Mouse (Mus musculus) left cerebral cortex, postnatal 25 days (tissue): ENCODE measurements around the gene Gskip. TPM values are rescaled to one million over a fixed set of nuclear protein-coding genes. Genes with fewer than 3 reads are reported as not detected.

Experiments used
- DNase-seq, 2 experiments: peaks; one replicate each; pipeline ENCODE4 v3.0.0; 2022; ENCODE audit warnings: low spot score in 2 of 2, mixed read lengths in 1 of 2
- intact Hi-C: fragments of 180-260 bp; cut with DNase I; formaldehyde crosslinking; loops from one replicate; pipeline ENCODE4 v1.15.1; 2025
- total RNA-seq, 2 experiments: library from RNA; stranded (reverse); gene quantifications; 2 replicates each; pipeline ENCODE4 v1.2.3; 2021

Gene Gskip
- 10 to 100 TPM; 23.6 to 25.7 TPM for total RNA-seq

DNA sequence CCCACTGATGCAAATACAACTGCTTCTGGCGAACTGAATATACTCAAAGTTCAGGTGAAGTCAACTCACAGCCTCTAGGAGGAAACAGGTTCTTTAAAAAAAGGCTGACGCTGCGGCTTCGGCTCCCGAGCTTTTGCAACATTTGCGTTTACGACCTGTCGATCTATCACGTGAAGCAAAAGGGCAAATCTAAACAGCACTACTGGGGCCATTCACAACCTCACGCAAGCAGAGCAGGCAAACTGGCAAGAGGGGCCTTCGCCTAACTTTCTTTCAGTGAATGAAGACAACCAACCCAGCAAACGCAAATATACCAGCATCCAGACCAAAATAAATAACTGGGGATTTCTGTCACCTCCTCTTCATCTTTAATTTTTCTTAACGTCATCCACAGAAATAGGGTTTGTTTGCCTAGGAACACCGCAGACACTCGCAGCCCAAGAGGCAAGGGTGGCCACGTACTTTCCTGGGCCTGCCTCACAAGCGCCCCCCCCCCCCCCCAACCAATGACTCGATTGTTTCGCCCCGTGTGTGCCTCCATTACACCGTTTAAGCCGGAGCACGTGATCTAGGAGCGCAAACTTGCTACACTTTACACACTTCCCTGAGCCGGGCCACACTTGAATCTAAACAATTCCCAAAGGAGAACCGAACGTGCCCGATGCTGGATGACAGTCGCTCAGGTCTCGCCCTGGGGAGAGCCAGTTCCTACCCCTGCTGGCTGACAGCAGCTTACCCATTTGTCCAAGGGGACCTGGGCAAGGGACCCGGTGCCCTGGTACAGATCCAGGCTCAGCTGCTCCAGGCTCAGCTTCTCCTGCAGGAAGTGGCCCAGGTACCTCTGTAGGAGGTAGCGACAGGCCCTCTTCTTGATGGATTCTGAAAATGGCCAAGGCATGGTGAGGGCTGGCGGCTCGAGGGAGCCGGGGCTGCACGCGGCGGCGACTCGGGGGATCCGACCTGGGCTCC, at the start of gene Gskip:
Gskip (plus strand) TSS at position 897 of the 969 bp plus-strand sequence.
- peak; percentile 24 to 31 for DNase-seq
- intact Hi-C loops: no loop called here

DNA sequence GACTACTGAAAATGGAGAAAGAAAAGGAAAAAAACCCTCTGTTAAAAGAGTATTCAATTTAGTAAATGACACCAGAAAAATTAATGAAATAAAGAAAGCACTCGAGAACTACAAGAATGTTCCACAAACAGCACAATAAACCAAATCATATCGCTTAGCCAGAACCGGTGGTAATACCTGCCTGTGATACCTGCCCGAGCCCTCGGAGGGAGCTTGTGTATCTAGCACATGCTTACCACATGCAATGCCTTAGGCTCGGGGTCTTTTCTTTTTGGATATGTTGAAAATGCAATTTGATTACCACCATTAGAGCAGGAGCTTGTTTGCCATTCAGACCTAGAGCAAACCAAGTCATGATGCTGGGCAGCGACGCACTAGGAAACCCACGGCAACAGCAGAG, 48.1 kb upstream of the Gskip start:
- DNase-seq: no peak
- intact Hi-C loops: no loop called here

DNA sequence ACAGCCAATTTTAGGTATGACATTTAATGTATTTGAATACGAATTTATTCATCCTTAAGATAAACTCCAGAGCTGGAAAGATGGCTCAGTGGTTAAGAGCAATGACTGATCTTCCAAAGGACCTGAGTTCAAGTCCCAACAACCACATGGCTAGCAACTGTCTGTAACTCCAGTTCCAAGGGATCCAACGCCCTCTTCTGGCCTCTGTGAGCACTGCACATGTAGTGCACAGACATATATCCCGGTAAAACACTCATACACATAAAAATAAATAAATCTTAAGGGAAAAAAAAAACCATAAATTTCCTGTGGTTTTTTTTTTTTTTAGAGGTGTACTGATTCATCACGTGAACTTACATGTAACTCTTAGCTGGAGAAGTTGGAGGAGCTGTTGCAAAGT, 47.1 kb upstream of the Gskip start:
- DNase-seq: no peak
- intact Hi-C loops: no loop called here

DNA sequence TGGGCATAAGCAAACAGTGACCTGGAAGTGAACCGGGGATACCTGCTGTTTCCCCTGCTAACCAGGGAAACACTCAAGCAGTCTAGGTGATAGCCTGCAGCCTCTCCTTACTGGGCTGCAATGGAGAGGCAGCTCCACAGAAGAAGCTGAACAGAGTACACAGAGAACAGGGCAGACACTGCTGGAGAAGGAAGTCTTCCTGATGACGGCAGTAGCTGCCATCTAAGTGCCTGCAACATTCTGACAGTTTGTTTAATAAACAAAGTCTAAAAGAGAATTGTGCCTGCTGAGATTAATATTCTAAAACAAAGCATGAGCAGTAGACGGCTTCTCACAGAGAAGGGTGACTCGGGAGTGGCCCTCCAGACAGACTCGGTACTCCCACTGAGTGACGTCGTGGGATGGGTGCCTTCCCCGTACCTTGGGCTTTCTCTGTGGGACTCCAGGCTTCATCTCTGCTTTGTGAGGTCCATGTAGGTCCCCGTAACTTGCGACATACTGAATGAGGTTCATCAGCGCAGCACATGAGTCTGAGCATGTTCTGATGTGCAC, 41.8 kb upstream of the Gskip start:
- intact Hi-C loops: no loop called here
- no peak for DNase-seq

DNA sequence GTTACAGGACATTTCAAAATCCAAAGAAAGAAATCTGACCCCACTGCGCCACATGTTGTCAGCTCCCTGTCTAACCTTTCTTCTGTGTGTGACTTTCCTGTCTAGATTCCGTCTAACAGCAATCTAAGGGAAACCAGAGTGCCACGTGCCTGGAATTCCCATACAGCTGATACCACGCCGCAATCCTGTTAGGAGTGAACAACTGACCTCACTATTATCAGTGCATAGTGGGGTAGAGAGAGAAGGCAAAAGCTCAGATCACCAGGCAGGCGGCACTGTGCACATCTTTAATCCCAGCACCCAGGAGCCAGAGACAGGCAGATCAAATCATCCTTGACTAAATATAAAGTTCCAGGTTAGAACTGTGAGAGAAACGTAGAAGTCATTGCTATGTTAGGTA, 28.8 kb upstream of the Gskip start:
- no peak for DNase-seq

DNA sequence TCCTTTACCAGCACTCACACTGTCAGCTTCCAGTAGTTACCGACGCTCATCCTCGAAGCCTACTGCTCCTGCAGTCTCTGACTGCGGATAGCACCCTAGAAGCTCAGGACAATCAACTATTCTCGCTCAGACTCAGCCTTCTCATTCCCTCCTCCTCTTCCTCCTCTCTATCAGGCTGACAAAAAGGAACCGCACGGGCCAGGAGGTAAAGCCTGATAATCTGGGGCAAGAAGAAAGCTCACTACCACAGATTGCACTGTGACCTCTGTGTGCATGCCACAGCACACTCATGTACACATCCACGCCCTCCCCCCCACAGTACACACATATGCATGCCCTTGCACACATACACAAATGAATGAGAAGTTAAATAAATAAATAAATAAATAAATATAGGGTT, 8.4 kb upstream of the Gskip start:
- DNase-seq: no peak
- intact Hi-C loops: no loop called here

More for the DNA sequence above, 28.8 kb upstream of the Gskip start:
- intact Hi-C loops: no loop called here

DNA sequence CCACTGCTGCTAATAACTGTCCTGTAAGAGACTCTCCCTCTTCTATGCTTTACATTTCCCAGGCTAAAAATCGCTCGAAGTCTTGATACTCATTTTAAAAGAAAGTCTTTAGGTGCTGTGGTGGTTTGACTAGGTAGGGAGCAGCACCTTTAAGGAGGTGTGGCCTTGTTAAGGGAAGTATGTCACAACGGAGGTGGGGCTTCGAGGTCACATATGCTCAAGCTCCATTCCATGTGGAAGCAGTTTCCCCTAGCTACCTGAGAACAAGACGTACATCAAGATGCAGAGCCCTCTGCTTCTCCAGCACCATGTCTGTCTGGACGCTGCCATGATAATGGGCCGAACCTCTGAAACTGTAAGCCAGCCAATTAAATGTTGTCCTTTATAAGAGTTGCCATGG, 6.4 kb upstream of the Gskip start:
- intact Hi-C loops: no loop called here
- DNase-seq: no peak

DNA sequence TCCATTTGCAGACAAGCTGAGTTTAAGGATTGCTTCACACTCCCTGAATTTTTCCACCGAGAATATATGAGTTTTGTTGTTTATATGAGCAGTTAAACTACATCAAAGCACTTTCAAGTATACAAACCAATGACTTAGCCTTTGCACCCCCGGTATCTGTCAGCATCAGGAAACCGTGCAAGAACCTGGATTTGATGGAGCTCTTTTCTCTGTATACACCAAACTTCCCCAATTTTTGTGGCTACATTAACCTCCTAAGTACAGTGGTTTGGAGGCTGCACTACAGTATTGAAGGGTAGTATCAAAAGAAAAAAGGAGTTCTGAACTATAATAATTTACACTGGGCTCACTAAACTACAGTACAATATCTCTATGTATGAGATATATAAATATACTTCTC, 5.9 kb upstream of the Gskip start:
- intact Hi-C loops: no loop called here
- no peak for DNase-seq

DNA sequence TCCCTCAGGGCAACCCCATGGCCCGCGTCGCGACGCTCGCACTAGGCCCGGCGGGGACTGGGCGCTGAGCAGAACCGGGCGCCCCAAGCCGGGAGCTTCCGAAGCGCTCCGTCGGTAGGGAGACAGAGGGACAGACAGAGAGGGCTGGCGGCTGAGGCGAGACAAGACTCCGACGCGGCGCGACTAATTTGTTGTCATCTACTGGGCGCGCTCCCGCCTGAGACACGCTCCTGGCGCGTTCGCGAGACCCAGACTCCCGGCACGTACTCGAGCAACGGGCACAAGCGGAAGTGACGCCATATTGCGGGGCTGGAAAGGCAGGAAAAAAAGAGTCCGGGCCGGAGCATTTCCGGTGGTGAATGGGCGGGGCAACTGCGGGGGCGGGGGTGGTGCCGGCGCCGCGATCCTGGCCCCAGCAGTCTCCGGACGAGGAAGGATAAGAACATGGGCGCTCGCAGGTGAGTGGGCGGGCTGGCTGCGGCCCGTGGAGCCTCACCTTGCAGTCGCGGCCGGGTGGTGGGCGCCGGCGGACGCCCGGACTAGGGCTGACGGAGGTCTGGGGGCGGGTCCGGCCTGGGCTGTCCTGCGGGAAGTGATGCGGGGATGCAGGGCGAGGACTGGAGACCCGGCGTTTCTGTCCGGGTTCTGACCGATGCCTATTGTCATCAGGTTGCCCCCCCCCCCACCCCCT, 517 bp downstream of the Gskip start, which contains the start of gene Atg2b:
Atg2b (minus strand) TSS at position 211 of the 691 bp plus-strand sequence.
- intact Hi-C loops: loop anchor here (5.0 kb wide), 1 partner anchor 97 kb away; the partner anchor contains the start of gene Papola
- peak; percentile 97 to 98 for DNase-seq

DNA sequence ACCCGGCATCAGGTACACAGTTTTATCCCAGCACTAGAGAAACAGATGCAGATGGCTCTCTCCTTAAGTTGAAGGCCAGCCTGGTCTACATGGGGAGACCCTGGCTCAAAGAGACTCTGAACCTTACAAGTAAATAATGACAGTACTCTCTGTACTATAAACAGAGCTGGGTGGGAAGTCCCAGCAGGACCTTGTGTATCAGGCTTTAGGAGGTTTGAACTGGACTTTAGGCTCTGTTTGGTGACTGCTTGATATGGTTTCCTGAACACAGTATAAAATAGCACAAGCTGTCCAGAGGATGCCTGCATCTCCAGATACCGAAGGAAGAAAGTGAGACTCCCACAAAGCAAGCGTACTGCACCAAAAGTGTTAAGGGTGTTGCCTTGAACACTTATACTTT, 2.2 kb downstream of the Gskip start:
- intact Hi-C loops: loop anchor here (5.0 kb wide), 1 partner anchor 96 kb away; the partner anchor contains the start of gene Papola
- DNase-seq: no peak

DNA sequence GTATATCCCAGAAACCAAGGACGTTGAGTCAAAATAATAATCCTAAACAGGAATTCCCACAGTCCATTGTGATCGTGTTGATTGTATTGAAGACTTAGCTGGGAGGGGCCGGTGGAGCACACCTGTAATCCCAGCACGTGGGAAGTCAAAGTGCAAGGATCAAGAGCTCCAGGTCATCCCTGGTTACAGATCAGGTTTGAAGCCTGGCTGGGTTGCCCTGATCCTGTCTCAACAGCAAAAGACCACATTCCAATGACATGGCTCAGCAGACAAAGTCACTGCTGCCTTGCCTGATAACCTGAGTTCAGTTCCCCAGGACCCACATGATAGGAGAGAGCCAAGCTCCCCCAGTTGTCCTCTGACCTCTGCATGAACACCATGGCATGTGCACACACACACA, 2.8 kb downstream of the Gskip start:
- intact Hi-C loops: loop anchor here (5.0 kb wide), 1 partner anchor 95 kb away; the partner anchor contains the start of gene Papola
- DNase-seq: no peak

DNA sequence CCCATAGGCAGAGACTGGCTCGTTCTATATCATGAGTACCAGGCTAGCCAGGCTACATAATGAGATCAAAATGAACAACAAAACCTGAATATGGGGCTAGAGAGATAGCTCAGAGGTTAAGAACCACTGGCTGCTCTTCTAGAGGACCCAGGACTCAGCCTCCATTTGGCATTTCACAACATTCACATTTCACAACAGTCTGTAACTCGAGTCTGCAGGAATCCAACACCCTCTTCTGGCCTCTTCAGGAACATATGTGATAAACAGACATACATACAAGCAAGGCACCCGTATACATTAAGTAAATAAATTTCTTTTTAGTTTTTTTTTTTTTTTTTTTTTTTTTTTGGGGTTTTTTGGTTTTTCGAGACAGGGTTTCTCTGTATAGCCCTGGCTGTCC, 3.9 kb downstream of the Gskip start:
- DNase-seq: no peak
- intact Hi-C loops: loop anchor here (5.0 kb wide), 1 partner anchor 94 kb away; the partner anchor contains the start of gene Papola

DNA sequence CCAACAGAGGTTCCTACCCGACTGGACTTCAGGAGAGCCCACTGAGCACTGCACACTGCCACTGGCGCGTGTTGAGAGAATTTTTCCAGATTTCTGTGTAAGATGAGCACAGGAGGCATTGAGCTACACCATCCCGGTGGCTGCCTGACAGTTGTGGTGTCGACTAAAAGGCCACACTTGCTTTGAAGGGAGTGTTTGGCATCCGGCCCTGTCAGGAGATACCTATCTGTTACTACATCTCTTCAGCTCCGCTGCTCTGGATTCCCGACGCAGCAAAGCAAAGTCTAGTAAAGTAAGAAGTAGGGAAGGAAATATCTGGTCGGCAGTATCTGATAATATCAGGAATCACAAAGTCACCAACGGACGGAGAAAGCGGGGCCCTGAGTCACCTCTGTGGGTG, 4.8 kb downstream of the Gskip start:
- no peak for DNase-seq
- intact Hi-C loops: loop anchor here (5.0 kb wide), 1 partner anchor 93 kb away; the partner anchor contains the start of gene Papola

DNA sequence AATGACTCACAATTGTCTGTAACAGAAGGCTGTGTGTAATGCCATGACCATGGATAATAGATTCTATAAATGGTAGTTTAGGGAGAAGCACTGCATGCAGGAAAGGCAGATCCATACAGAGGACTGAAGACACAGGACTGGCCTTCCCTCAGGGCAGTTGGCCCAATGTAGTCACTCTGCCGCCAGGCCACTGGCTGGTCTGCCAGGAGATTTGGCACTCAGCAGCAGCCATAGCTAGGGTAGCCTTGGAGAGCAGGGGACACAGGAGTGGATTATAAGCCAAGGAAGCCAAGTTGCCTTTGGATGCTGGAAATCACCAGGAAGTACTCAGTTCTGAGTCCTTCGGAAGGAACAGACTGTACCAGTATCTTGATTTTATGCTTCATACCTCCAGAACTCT, 9.4 kb downstream of the Gskip start:
- intact Hi-C loops: no loop called here
- no peak for DNase-seq

DNA sequence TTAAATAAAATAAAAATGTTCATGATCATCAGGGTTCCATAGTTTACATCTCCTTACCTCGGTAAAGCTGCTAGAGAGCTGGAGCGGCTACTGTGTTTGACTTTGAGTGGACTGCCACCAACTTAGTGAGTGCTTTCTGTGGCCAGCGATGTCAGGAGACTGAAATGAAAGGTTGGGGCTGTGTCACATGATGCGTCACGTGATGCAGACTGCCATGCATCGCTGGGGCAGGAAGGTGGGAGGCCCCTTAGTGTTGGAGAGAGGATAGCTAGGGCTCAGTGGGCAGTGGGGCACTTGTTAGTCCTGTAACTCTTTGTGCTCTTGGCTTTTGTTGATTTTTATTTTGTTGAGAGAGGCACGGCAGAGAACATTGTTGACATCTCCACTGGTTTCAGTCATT, 11.2 kb downstream of the Gskip start:
- DNase-seq: no peak
- intact Hi-C loops: no loop called here

DNA sequence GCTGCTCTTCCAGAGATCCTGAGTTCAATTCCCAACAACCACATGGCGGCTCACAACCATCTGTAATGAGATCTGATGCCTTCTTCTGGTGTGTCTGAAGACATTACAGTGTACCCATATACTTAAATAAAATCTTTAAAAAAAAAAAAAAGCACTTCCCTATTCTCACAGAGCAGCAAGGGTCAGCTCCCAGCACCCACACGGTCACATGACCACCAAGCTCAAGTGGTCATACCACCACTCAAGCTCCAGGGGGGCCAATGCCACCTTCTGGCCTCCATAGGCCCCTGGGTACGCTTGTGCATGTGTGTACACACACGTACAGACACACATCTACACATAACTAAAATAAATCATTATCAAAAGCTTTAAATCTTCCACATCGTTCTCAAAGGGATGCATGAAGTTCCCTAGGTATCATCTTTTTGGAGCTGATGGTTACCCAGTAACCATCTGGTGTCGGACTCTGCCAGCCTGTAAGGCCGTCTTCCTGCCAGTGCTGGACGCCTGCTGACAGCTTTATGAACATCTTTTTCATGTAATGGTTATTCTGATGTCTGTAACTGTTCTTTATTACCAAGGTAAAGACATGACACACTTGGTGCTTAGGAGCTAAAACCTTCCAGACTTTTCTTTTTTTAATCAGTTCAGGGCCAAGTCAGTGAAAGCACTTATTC, 12.6 kb downstream of the Gskip start:
- DNase-seq: no peak
- intact Hi-C loops: no loop called here

DNA sequence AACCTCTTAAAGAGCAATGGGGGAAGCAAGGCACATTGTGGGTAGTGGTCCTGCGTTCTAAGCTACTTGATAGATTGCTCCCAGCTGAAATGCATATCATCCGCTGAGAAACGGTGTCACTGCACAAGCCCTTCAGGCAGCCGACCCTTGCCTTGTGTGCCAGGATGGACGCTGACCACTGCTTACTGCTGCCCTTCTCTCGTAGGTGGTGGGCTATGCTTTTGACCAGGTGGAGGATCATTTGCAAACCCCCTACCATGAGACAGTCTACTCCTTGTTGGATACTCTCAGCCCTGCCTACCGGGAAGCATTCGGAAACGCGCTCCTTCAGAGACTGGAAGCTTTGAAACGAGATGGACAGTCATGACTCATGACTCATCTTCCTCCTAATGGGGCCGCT, 15.8 kb downstream of the Gskip start:
- intact Hi-C loops: no loop called here

DNA sequence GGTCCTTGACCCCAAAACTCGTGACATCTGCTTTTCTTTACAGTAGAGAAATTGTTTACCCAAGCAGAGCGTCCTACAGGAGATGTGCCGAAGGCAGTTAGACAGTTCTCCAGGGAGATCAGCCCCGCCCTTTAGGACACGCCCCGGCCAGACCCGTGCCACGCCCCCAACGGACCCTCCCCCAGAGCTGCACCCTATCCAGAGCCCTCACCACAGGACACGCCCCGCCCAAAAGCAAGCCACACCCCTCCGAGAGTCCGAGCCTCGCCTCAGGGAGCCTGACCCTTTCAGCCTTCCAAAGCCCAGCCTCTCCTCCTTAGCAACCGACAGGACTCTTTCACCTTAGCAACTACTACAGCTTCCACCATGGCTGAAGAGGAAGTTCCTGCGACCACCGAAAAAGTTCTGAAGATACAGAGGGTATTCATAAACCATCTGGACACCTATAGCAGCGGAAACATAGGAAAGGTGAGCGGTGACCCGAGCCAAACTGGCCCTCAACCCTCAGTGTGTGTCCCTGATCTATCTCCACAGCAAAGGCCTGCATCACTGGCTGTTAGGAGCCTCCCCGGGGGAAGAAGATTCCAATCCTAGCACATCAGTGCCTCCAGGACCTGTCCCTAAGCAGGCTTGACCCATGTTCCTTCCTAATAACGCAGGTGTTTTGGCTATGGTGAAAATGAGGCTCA, 21.3 kb downstream of the Gskip start, which contains the start of gene Ak7:
Ak7 (plus strand) TSS at position 178 of the 689 bp plus-strand sequence.
- intact Hi-C loops: no loop called here
- DNase-seq: no peak

More for the DNA sequence above, 15.8 kb downstream of the Gskip start:
- DNase-seq: no peak

DNA sequence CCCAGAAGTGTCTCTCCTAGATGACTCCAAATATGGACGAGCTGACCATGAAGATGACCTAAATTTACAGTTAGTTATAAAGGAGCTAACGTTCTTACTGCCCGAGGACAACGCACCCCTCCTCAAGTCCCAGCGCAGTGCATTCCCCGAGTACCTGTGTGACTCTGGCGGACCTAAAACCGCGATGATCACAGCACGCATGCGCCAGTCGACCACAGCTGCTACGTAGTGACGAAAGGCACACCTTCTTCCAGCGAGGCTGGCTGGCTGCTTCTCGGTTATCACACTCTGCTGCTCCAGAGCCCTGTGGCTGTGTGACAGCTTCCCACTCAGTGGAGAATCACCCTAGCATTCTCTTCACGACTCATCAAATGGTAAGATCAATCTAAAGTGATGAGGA, 34.0 kb downstream of the Gskip start:
- peak; percentile 56 to 70 for DNase-seq
- intact Hi-C loops: no loop called here
